Mouse (Mus musculus) hindbrain, embryonic 10.5 days (tissue): ENCODE results near the gene Cd300ld5. TPM values are rescaled to one million over a fixed set of nuclear protein-coding genes. Genes with fewer than 3 reads are reported as not detected.

Experiments
- DNase-seq: peaks from one replicate; pipeline ENCODE4 v3.0.0-alpha.2; 2017; ENCODE audit warnings: low spot score
- H3K27ac ChIP-seq: fragments of 300-500 bp; sonication (generic); 2 replicates; pipeline ENCODE4 v1.5.1; 2016; ENCODE audit warnings: mild to moderate bottlenecking, moderate library complexity
- H3K27me3 ChIP-seq: fragments of 300-500 bp; sonication (generic); 2 replicates; pipeline ENCODE4 v1.6.1; 2016; ENCODE audit warnings: mild to moderate bottlenecking; ENCODE audit not compliant: poor library complexity, insufficient read depth, severe bottlenecking
- H3K36me3 ChIP-seq: fragments of 300-500 bp; sonication (generic); 2 replicates; pipeline ENCODE4 v1.6.1; 2016; ENCODE audit warnings: mild to moderate bottlenecking, moderate library complexity
- H3K4me1 ChIP-seq: fragments of 300-500 bp; sonication (generic); replicated peaks from 2 replicates; pipeline ENCODE4 v1.6.1; 2016; ENCODE audit warnings: mild to moderate bottlenecking
- H3K4me3 ChIP-seq: fragments of 300-500 bp; sonication (generic); 2 replicates; pipeline ENCODE4 v1.5.1; 2016; ENCODE audit warnings: mild to moderate bottlenecking, moderate library complexity
- H3K9me3 ChIP-seq: fragments of 300-500 bp; sonication (generic); 2 replicates; pipeline ENCODE4 v1.6.1; 2016; ENCODE audit warnings: mild to moderate bottlenecking, moderate library complexity
- WGBS: fragments of 180-500 bp; shearing (Covaris S2); methylation state at CpG from one replicate; pipeline ENCODE4 v1.1.7; 2016; 5-methylcytosine and 5-hydroxymethylcytosine counted together
- polyA plus RNA-seq: library from polyadenylated mRNA; unstranded; fragments of >200 nt; fragmentation: Nextera tagmentation; extraction: Ambion mirVana; gene quantifications from 2 replicates; pipeline ENCODE4 v1.2.1, GENCODE M21; 2016

Gene Cd300ld5
- polyA plus RNA-seq, 1 experiment from 2014 or later, result not detected

- Histone ChIP-seq H3K4me1 (no peaks in the 10 kb centered on the region), H3K27me3 (no peaks in the 10 kb centered on the region), H3K4me3 (no peak overlapping the region), H3K36me3 (no peaks in the 10 kb centered on the region), H3K27ac (no peak overlapping the region), H3K9me3 (no peaks in the 10 kb centered on the region)
- DNase-seq, result no peak
- WGBS, result 92% methylated on average over 5 of the region's 5 CpGs
These were observed 33.5 kb downstream of the Cd300ld5 start for GRCm38 (mm10) chr11:115004070-115004469.

GRCm38 (mm10) chr11:115001474-115002040 is 36.0 kb downstream of the Cd300ld5 start, which contains the start of gene Cd300c2:
Cd300c2 (minus strand) TSS chr11:115001880.
- H3K27ac ChIP-seq, result no peak within 1 kb of the TSS
- 85% methylated on average over 7 of the region's 7 CpGs for WGBS
- no peak within 1 kb of the TSS for H3K4me3 ChIP-seq
- no peak for DNase-seq
- H3K4me1 ChIP-seq, result no peaks in the 10 kb centered on the region
- no peaks in the 10 kb centered on the region for H3K27me3 ChIP-seq
- H3K36me3 ChIP-seq, result no peaks in the 10 kb centered on the region
- no peaks in the 10 kb centered on the region for H3K9me3 ChIP-seq

GRCm38 (mm10) chr11:114989793-114990192 is 47.8 kb downstream of the Cd300ld5 start, which contains the start of gene Cd300ld:
Cd300ld (minus strand) TSS chr11:114989922.
- WGBS, result 78% methylated on average over 4 of the region's 4 CpGs
- H3K36me3 ChIP-seq, result no peaks in the 10 kb centered on the region
- no peaks in the 10 kb centered on the region for H3K9me3 ChIP-seq
- H3K4me1 ChIP-seq, result no peaks in the 10 kb centered on the region
- H3K27ac ChIP-seq, result no peak within 1 kb of the TSS
- no peak for DNase-seq
- H3K4me3 ChIP-seq, result no peak within 1 kb of the TSS
- H3K27me3 ChIP-seq, result no peaks in the 10 kb centered on the region

DNA sequence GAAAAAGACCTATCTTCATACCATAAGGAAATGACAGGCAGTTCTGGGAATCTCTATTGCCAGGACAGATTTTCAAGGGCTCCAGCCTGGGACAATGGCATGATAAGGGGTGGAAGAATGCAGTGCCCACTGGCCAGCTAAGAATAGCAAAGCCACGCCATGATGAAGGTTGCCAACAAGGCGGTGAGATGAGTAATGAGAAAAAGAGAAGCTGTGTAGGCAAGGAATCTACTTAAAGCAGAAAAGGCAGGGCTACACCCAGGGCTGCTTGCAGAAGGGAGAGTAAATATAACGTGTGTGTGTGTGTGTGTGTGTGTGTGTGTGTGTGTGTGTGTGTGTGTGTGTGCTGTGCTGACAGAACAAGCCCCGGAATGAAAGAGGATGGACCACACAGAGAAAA is 55.7 kb downstream of the Cd300ld5 start:
- no peak for DNase-seq
- no peaks in the 10 kb centered on the region for H3K27me3 ChIP-seq
- H3K4me1 ChIP-seq, result no peaks in the 10 kb centered on the region
- H3K9me3 ChIP-seq, result peaks cover 28% of the 10 kb centered on the region
- no peak overlapping the region for H3K27ac ChIP-seq
- no peak overlapping the region for H3K4me3 ChIP-seq
- WGBS, result 78% methylated on average over 4 of the region's 4 CpGs
- no peaks in the 10 kb centered on the region for H3K36me3 ChIP-seq

Other genes with a start within 250 kb of the Cd300ld5 start
- gene Btbd17, start 241.8 kb downstream of the Cd300ld5 start, polyA plus RNA-seq, result 50.8 and 60.0 TPM in 2 replicates
- gene Gpr142, start 238.8 kb downstream of the Cd300ld5 start, polyA plus RNA-seq, result 0.37 and 0.77 TPM in 2 replicates
- gene Gprc5c, start 186.6 kb downstream of the Cd300ld5 start, polyA plus RNA-seq, result 31.5 and 42.9 TPM in 2 replicates
- 0.81 and 1.0 TPM in 2 replicates for gene Cd300a, start 147.7 kb downstream of the Cd300ld5 start, polyA plus RNA-seq
- 0.05 and 0.06 TPM in 2 replicates for gene Cd300lb, start 103.4 kb downstream of the Cd300ld5 start, polyA plus RNA-seq
- not detected in 2 replicates for gene Cd300c, start 68.6 kb downstream of the Cd300ld5 start, polyA plus RNA-seq
- gene Cd300ld, start 47.8 kb downstream of the Cd300ld5 start, polyA plus RNA-seq, result 0.08 TPM in 1 of 2 replicates, not detected in the other
- 0.76 and 1.1 TPM in 2 replicates for gene Cd300c2, start 35.9 kb downstream of the Cd300ld5 start, polyA plus RNA-seq
- not detected in 2 replicates for gene Cd300ld2, start 21.6 kb downstream of the Cd300ld5 start, polyA plus RNA-seq
- gene Cd300ld4, start 10.8 kb downstream of the Cd300ld5 start, polyA plus RNA-seq, result not detected in 2 replicates
- not detected in 2 replicates for gene Cd300ld3, start 10.6 kb upstream of the Cd300ld5 start, polyA plus RNA-seq
- not detected in 2 replicates for gene Cd300e, start 24.4 kb upstream of the Cd300ld5 start, polyA plus RNA-seq
- gene Rab37, start 53.7 kb upstream of the Cd300ld5 start, polyA plus RNA-seq, result 0.44 and 1.4 TPM in 2 replicates
- 0.11 TPM in 1 of 2 replicates, not detected in the other for gene Cd300lf, start 96.2 kb upstream of the Cd300ld5 start, polyA plus RNA-seq
- gene Slc9a3r1, start 125.6 kb upstream of the Cd300ld5 start, polyA plus RNA-seq, result 39.6 and 49.8 TPM in 2 replicates
- 6.9 and 10.6 TPM in 2 replicates for gene Tmem104, start 149.7 kb upstream of the Cd300ld5 start, polyA plus RNA-seq
- 18.7 and 24.3 TPM in 2 replicates for gene Nat9, start 150.1 kb upstream of the Cd300ld5 start, polyA plus RNA-seq
- 0.14 and 0.18 TPM in 2 replicates for gene Grin2c, start 229.5 kb upstream of the Cd300ld5 start, polyA plus RNA-seq
- gene Fdxr, start 239.3 kb upstream of the Cd300ld5 start, polyA plus RNA-seq, result 17.7 TPM in 2 replicates